Comparison of ENCODE assay signal across 24 mouse cellular contexts in the genomic region with DNA sequence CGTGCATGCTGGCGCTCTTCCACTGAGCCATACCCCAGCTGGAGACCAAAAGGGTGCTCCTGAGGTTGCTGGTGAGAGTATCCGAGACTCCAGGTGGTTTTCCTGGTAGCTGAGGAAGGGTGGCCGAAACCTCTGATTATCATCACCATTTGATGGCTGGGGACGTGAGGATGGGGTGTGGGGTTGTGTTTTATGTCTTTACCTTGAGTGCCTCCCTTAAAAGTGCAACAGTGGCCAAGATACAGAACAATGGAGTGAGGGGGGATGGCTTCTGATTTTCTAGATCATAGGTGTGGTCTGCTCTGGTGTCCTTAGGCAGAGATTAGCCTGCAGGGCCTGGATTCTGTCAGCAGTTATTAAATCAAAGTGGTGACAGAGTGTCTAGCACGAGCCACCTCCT. TPM values are rescaled to one million over a fixed set of nuclear protein-coding genes. Genes with fewer than 3 reads are reported as not detected.
DNase-seq lines count a peak whose midpoint lies in the region; ATAC-seq and TF ChIP-seq lines count a peak whose summit lies in the region.
"Had no signal": no experiment of that assay in that cellular context is flagged by ENCODE, and none has a peak within 500 bp of the region (broad histone marks: within the 10 kb centered on the region; RNA-seq: fewer than 3 reads in every experiment).

No protein-coding gene starts in this region.

- no peaks in the 10 kb centered on the region for H3K9me3 ChIP-seq in heart, embryonic 13.5 days
- H3K9me3 ChIP-seq: embryonic facial prominence, embryonic 12.5 days; embryonic facial prominence, embryonic 15.5 days had no signal

- no peak for TF ChIP-seq CTCF in heart, adult 2 months (IDR thresholded peaks at IDR 0.05)

- intact Hi-C loops in heart, adult 2 months (cut with DNase I): no loop called here
- intact Hi-C loops in heart, postnatal 36 days (cut with DNase I): no loop called here

- H3K4me3 ChIP-seq in heart, adult 2 months: no peak overlapping the region
- H3K4me3 ChIP-seq in heart, embryonic 13.5 days: no peak overlapping the region
- no peak overlapping the region for H3K4me3 ChIP-seq in brown adipose tissue, adult 24 weeks (ENCODE audit: insufficient read depth, low read depth, low read length)
- H3K4me3 ChIP-seq: embryonic facial prominence, embryonic 12.5 days; embryonic facial prominence, embryonic 15.5 days had no signal

- H3K27me3 ChIP-seq in heart, adult 2 months (ENCODE audit: control insufficient read depth, insufficient read depth, low read length): no peaks in the 10 kb centered on the region
- no peaks in the 10 kb centered on the region for H3K27me3 ChIP-seq in heart, embryonic 13.5 days (replicated peaks)
- H3K27me3 ChIP-seq: embryonic facial prominence, embryonic 12.5 days; embryonic facial prominence, embryonic 15.5 days had no signal

- 0 out of 2 replicates have a peak, but pooled peaks have one; percentile 41 for TF ChIP-seq EP300 in heart, adult 2 months (IDR thresholded peaks at IDR 0.05; ENCODE audit: insufficient read depth, low read depth, low read length)

- no peak for TF ChIP-seq POLR2A in heart, adult 2 months (IDR thresholded peaks at IDR 0.05; ENCODE audit: insufficient read depth, low read depth, low read length)

- H3K27ac ChIP-seq in heart, adult 2 months: peak overlapping the region; percentile 59
- H3K27ac ChIP-seq in heart, embryonic 13.5 days (replicated peaks): 0 out of 2 replicates have a peak overlapping the region, but pooled peaks have one; percentile 24
- H3K27ac ChIP-seq in brown adipose tissue, adult 24 weeks (replicated peaks; ENCODE audit: low read depth, low read length): peak overlapping the region; percentile 23
- H3K27ac ChIP-seq: embryonic facial prominence, embryonic 12.5 days; embryonic facial prominence, embryonic 15.5 days; hindbrain, embryonic 14.5 days; hindbrain, postnatal 0 days had no signal

- H3K9ac ChIP-seq in heart, adult 2 months (ENCODE audit: low read depth, low read length): no peak overlapping the region
- peak overlapping the region; percentile 48; the same call in 1 of the 2 replicates for H3K9ac ChIP-seq in heart, embryonic 13.5 days
- H3K9ac ChIP-seq: embryonic facial prominence, embryonic 12.5 days; embryonic facial prominence, embryonic 15.5 days; forebrain, postnatal 0 days; hindbrain, embryonic 14.5 days had no signal

- ATAC-seq in heart, embryonic 13.5 days (ENCODE audit: extremely low read depth, insufficient number of reproducible peaks, low FRiP score, low TSS enrichment): no peak
- ATAC-seq: activated CD4-positive, CD25-positive, alpha-beta regulatory T cell, adult 4 months; CD4-positive, CD25-positive, alpha-beta regulatory T cell, adult 4 months; forebrain, embryonic 14.5 days; forebrain, postnatal 0 days; hindbrain, postnatal 0 days; inflammation-experienced regulatory T-cells, adult 6 months; intestine, embryonic 16.5 days had no signal

- H3K4me2 ChIP-seq in heart, embryonic 13.5 days: no peak overlapping the region
- H3K4me2 ChIP-seq: embryonic facial prominence, embryonic 12.5 days; embryonic facial prominence, embryonic 15.5 days; hindbrain, embryonic 14.5 days had no signal

- H3K4me1 ChIP-seq in heart, adult 2 months (ENCODE audit: control insufficient read depth, insufficient read depth, low read length): peaks cover 67% of the 10 kb centered on the region
- peaks cover 96% of the 10 kb centered on the region for H3K4me1 ChIP-seq in heart, embryonic 13.5 days
- H3K4me1 ChIP-seq in brown adipose tissue, adult 24 weeks (ENCODE audit: control insufficient read depth, insufficient read depth, insufficient read length, low read length): peaks cover 76% of the 10 kb centered on the region

- no peak for DNase-seq in heart, adult 2 months
- DNase-seq in heart, postnatal 36 days: no peak
- no peak for DNase-seq in heart, postnatal 4 days
- DNase-seq in adrenal gland, postnatal 36 days: no peak
- DNase-seq: adrenal gland, adult 8-10 months; adrenal gland, postnatal 25 days; cerebellum, adult 11 months; cerebellum, adult 2 months; cerebellum, adult 9-11 months; forebrain, postnatal 0 days; gastrocnemius, postnatal 25 days; kidney, adult 18-20 months; kidney, adult 9 months had no signal

- WGBS in heart, adult 2 months: 51% methylated on average over 6 of the region's 6 CpGs
- 57% methylated on average over 6 of the region's 6 CpGs for WGBS in heart, embryonic 13.5 days

- no peaks in the 10 kb centered on the region; the same call in 1 of the 2 replicates for H3K79me2 ChIP-seq in heart, adult 2 months (replicated peaks; ENCODE audit: control insufficient read depth, insufficient read depth, low read length)

- H3K36me3 ChIP-seq in heart, adult 2 months (ENCODE audit: control insufficient read depth, insufficient read depth, low read length): peaks cover 2% of the 10 kb centered on the region
- H3K36me3 ChIP-seq in heart, embryonic 13.5 days: peaks cover 43% of the 10 kb centered on the region

RNA-seq across cellular contexts. Expression of gene Dusp1, which starts 17.5 kb away (rescaled TPM):
- 10 to 100 TPM; 61.4 to 71.3 TPM for total RNA-seq in heart, adult 2 months (2021)
- 122 and 171 TPM in 2 replicates for polyA plus RNA-seq in heart, adult 2 months (2012; rRNA removed)
- 100 to 1,000 TPM in 1 of 2 experiments, 10 to 100 TPM in 1; 49.6 to 105 TPM for total RNA-seq in heart, postnatal 36 days (2021)
- 32.8 and 33.1 TPM in 2 replicates for polyA plus RNA-seq in heart, embryonic 13.5 days (2015; fragmentation: Nextera tagmentation; extraction: Ambion mirVana)
- total RNA-seq in heart, postnatal 4 days (2021): 10 to 100 TPM; 66.9 to 69.5 TPM
- 44.4 and 326 TPM in 2 replicates for polyA plus RNA-seq in brown adipose tissue, adult 24 weeks (2012; ENCODE audit: insufficient read depth, insufficient read length, missing spikeins)
- total RNA-seq in adrenal gland, postnatal 36 days (2021): 10 to 100 TPM; 56.9 to 62.5 TPM

RNA-seq across cellular contexts. Expression of gene Ergic1, which starts 18.1 kb away (rescaled TPM):
- 10 to 100 TPM; 53.6 to 59.4 TPM for total RNA-seq in heart, adult 2 months (2021)
- polyA plus RNA-seq in heart, adult 2 months (2012; rRNA removed): 64.4 and 84.3 TPM in 2 replicates
- 10 to 100 TPM; 47.5 to 56.2 TPM for total RNA-seq in heart, postnatal 36 days (2021)
- 103 and 121 TPM in 2 replicates for polyA plus RNA-seq in heart, embryonic 13.5 days (2015; fragmentation: Nextera tagmentation; extraction: Ambion mirVana)
- 100 to 1,000 TPM; 109 to 115 TPM for total RNA-seq in heart, postnatal 4 days (2021)
- 124 and 179 TPM in 2 replicates for polyA plus RNA-seq in brown adipose tissue, adult 24 weeks (2012; ENCODE audit: insufficient read depth, insufficient read length, missing spikeins)
- total RNA-seq in adrenal gland, postnatal 36 days (2021): 100 to 1,000 TPM; 159 to 160 TPM
